Mouse (Mus musculus) liver, embryonic 13.5 days (tissue): ENCODE measurements around the gene Zfp341. TPM values are rescaled to one million over a fixed set of nuclear protein-coding genes. Genes with fewer than 3 reads are reported as not detected.

Experiments used
- ATAC-seq: fragments of 200-750 bp; cut with Nextera tagmentation; 2 replicates; pipeline ENCODE4 v1.8.0; 2017; ENCODE audit warnings: low read depth, mild to moderate bottlenecking, moderate number of reproducible peaks, moderate library complexity
- DNase-seq: peaks from one replicate; pipeline ENCODE4 v3.0.0; 2022
- H3K27ac ChIP-seq: fragments of 300-500 bp; sonication (generic); 2 replicates; pipeline ENCODE4 v1.5.1; 2015; ENCODE audit warnings: moderate library complexity, mild to moderate bottlenecking, inconsistent platforms
- H3K27me3 ChIP-seq: fragments of 300-500 bp; sonication (generic); 2 replicates; pipeline ENCODE4 v1.6.1; 2015; ENCODE audit warnings: mild to moderate bottlenecking, inconsistent platforms
- H3K36me3 ChIP-seq: fragments of 300-500 bp; sonication (generic); 2 replicates; pipeline ENCODE4 v1.6.1; 2015; ENCODE audit warnings: mild to moderate bottlenecking, inconsistent platforms
- H3K4me1 ChIP-seq: fragments of 300-500 bp; sonication (generic); replicated peaks from 2 replicates; pipeline ENCODE4 v1.6.1; 2015; ENCODE audit warnings: inconsistent platforms
- H3K4me2 ChIP-seq: fragments of 300-500 bp; sonication (generic); 2 replicates; pipeline ENCODE4 v1.6.1; 2015; ENCODE audit warnings: inconsistent platforms, mild to moderate bottlenecking, moderate library complexity
- H3K4me3 ChIP-seq: fragments of 300-500 bp; sonication (generic); replicated peaks from 2 replicates; pipeline ENCODE4 v1.5.1; 2015; ENCODE audit warnings: mild to moderate bottlenecking, inconsistent platforms
- H3K9ac ChIP-seq: fragments of 300-500 bp; sonication (generic); 2 replicates; pipeline ENCODE4 v1.6.1; 2015; ENCODE audit warnings: mild to moderate bottlenecking, inconsistent platforms
- H3K9me3 ChIP-seq: fragments of 300-500 bp; sonication (generic); replicated peaks from 2 replicates; pipeline ENCODE4 v1.6.1; 2016; ENCODE audit warnings: inconsistent platforms
- WGBS: fragments of 180-500 bp; shearing (Covaris S2); methylation state at CpG from one replicate; pipeline ENCODE4 v1.1.7; 2015; ENCODE audit not compliant: insufficient replicate concordance; 5-methylcytosine and 5-hydroxymethylcytosine counted together
- polyA plus RNA-seq: library from polyadenylated mRNA; unstranded; fragments of >200 nt; fragmentation: Nextera tagmentation; extraction: Ambion mirVana; gene quantifications from 2 replicates; pipeline ENCODE4 v1.2.1, GENCODE M21; 2015

Zfp341 gene
- polyA plus RNA-seq, 1 experiment from 2014 or later = 2.1 TPM

DNA sequence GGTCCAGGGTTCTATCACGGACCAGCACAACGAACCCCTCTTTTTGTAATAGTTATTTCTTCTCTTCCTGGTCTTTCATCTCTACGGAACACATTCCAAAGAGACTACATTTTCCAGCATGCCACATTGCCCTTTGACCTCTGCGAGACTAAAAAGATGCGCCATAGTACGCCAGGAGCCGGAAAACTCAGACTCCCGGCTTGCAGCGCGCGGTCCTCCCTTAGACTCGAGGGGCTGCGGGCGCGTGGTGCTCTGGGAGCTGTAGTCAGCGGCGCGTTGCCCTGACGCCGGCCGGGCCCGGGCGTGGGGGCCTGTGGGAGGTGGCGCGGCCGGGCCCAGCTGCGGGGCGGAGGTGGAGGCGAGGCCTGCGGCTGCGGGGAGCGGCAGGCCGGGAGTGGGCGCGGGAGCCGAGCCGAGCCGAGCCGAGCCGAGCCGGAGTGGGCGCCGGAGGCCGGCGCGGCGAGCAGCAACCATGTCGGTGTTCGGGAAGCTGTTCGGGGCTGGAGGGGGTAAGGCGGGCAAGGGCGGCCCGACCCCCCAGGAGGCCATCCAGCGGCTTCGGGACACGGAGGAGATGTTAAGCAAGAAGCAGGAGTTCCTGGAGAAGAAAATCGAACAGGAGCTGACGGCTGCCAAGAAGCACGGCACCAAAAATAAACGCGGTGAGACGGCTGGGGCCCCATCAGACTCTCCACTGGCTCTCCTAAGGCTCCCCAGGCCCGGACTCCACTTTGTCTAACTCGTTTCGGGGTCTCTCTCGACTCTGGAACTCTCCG, 43.8 kb downstream of the Zfp341 start:
- no peaks in the 10 kb centered on the region for H3K27me3 ChIP-seq
- ATAC-seq = peak; percentile 99
- peak overlapping the region; percentile 91 for H3K27ac ChIP-seq
- H3K9ac ChIP-seq = peak overlapping the region; percentile 96
- under 1% methylated on average over 67 of the region's 67 CpGs for WGBS
- peaks cover 52% of the 10 kb centered on the region for H3K4me1 ChIP-seq
- H3K9me3 ChIP-seq = no peaks in the 10 kb centered on the region
- peak; percentile 96 for DNase-seq
- peak overlapping the region; percentile 84 for H3K4me3 ChIP-seq
- H3K36me3 ChIP-seq = peaks cover 16% of the 10 kb centered on the region
- peak overlapping the region; percentile 88 for H3K4me2 ChIP-seq

DNA sequence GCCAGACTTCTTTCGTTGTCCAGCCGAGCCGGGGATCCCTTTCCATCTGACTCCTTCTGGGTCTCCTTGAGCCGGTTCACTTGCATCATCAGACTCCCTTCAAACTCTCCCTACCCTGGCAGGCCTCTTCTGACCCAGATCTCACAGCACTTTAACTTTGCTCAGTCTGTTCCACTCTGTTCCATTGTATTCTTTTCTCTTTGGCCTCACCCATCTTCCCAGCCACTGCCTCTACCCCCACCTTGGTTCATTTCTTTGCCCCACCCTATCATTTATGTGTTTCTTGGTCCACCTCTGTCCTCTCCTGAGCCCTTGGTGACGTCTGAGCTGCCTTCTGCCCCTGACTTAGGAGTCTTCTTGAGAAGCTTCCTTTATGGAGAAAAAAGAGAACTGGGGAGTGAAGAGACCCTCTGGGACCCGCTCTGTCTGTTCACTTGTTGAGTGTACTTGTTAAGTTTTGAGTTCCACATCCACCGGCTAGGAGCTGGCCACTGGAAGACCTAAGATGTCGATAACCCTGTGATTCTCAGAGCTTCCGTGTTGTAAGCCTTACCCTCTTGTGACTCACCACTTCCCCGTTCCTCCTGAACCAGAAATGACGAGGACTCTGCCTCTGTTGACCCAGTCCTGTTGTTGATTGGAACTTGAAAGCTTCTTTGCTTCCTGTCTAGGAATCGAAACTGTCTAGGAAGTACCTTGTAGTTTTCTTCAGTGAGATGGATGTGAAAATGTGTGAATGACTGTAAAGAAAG, 44.6 kb downstream of the Zfp341 start:
- 1% methylated on average over 12 of the region's 12 CpGs for WGBS
- H3K36me3 ChIP-seq = peaks cover 16% of the 10 kb centered on the region
- ATAC-seq = no peak

DNA sequence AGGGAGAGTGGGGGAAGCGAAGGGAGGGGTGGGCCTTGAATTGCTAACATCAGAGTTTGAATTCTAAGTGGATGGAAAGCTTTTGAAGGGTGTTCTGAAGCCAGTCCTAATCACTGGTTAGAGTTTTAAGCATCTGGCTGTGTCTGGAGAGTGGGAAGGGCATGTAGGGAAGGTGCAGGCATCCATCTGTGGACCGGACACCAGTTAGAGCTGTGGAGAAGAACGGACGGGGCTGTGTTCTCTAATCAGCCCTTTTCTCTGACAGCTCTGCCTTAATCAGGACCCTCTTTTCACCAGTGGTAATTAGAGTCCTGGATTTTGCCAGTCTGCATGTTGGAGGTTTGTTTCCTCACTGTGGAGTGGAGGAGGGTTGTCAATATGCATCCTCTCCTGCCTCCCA, 46.0 kb downstream of the Zfp341 start:
- H3K9ac ChIP-seq = peak overlapping the region; percentile 96
- H3K27ac ChIP-seq = peak overlapping the region; percentile 91

More for the DNA sequence above, 44.6 kb downstream of the Zfp341 start:
- H3K9ac ChIP-seq = peak overlapping the region; percentile 96
- peak; percentile 42 for DNase-seq
- H3K4me3 ChIP-seq = peak overlapping the region; percentile 84
- no peaks in the 10 kb centered on the region for H3K9me3 ChIP-seq
- H3K4me2 ChIP-seq = peak overlapping the region; percentile 88
- peaks cover 52% of the 10 kb centered on the region for H3K4me1 ChIP-seq
- H3K27me3 ChIP-seq = no peaks in the 10 kb centered on the region
- H3K27ac ChIP-seq = peak overlapping the region; percentile 91

DNA sequence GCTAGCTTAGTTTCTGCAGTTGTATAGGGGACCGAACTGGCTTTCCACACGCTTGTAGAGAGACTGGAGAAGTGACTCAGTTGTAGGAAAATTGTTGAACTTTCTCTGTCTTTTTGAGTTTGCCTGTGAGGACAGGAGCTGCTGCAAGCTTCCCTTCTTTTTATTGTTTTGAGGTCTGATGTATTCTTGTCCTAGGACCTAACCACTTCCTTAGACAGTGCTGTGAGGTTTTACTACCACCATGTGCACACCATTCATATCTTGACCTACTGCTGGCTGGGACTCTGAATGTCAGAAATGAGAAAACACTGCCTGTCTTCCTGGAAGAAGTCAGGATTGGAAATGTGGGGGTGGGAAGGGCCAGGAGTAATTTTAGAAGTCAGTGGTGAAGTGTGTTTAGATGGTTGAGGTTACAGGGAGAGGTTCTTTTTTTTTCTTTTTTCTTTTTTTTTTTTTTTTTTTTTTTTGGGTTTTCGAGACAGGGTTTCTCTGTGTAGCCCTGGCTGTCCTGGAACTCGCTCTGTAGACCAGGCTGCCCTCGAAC, 46.5 kb downstream of the Zfp341 start:
- H3K4me3 ChIP-seq = peak overlapping the region; percentile 84
- peaks cover 49% of the 10 kb centered on the region for H3K4me1 ChIP-seq
- peak overlapping the region; percentile 96 for H3K9ac ChIP-seq
- DNase-seq (no peak), ATAC-seq (no peak)
- peak overlapping the region; percentile 88 for H3K4me2 ChIP-seq
- peak overlapping the region; percentile 91 for H3K27ac ChIP-seq
- H3K27me3 ChIP-seq = no peaks in the 10 kb centered on the region
- WGBS = 71% methylated on average over 5 of the region's 5 CpGs
- peaks cover 24% of the 10 kb centered on the region for H3K36me3 ChIP-seq
- H3K9me3 ChIP-seq = no peaks in the 10 kb centered on the region

More for the DNA sequence above, 46.0 kb downstream of the Zfp341 start:
- Histone ChIP-seq H3K4me2 (peak overlapping the region; percentile 88), H3K27me3 (no peaks in the 10 kb centered on the region), H3K36me3 (peaks cover 22% of the 10 kb centered on the region), H3K4me1 (peaks cover 52% of the 10 kb centered on the region), H3K4me3 (peak overlapping the region; percentile 84), H3K9me3 (no peaks in the 10 kb centered on the region)
- WGBS = 71% methylated on average over 4 of the region's 4 CpGs
- no peak for DNase-seq
- ATAC-seq = no peak

DNA sequence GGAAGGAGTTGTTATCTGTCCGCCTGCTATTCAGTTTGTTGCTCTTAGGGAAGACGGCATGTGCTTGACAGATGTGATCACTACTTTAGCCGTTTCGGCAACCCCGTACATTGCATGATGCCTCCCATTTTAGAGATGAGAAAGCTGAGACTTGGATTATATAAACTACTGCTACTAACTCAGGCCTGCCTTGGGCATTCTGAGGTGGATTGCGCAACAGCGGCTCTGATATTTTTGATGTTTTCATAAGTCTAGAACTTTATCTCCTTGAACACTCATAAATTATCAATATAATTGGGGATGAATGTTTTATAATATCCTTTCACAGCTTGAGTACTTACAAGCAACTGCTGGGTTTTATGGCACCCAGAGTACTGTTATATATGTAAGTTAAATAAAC, 55.6 kb downstream of the Zfp341 start:
- WGBS = 72% methylated on average over 7 of the region's 7 CpGs
- H3K27ac ChIP-seq = no peak overlapping the region
- H3K27me3 ChIP-seq = no peaks in the 10 kb centered on the region
- DNase-seq = no peak
- H3K4me1 ChIP-seq = peaks cover 17% of the 10 kb centered on the region
- H3K9ac ChIP-seq = no peak overlapping the region
- H3K4me3 ChIP-seq = no peak overlapping the region
- ATAC-seq = no peak
- H3K36me3 ChIP-seq = peaks cover 31% of the 10 kb centered on the region
- H3K4me2 ChIP-seq = no peak overlapping the region
- no peaks in the 10 kb centered on the region for H3K9me3 ChIP-seq

DNA sequence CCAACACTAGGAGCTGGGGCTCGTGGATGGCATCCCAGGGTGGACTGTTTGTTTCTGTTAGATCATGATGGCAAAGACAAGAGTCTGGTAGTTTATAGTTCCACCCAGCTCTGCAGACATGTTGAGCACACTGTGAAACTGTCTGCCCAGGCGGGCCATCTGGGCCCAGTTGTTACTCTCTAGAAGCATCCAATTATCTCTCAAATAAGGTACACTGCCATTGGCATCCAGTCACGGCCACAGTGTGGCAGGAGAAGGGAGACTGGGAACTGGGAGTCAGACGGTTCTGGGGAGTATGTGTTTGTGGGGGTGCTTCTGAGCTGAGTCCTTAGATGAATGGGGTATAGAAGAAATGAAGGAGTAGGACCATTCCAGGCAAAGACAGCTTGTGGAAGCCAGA, 57.0 kb downstream of the Zfp341 start:
- Histone ChIP-seq H3K9ac (no peak overlapping the region), H3K4me2 (no peak overlapping the region), H3K4me1 (peaks cover 22% of the 10 kb centered on the region), H3K36me3 (peaks cover 25% of the 10 kb centered on the region), H3K9me3 (no peaks in the 10 kb centered on the region), H3K4me3 (no peak overlapping the region), H3K27ac (no peak overlapping the region), H3K27me3 (no peaks in the 10 kb centered on the region)
- WGBS = 75% methylated on average over 4 of the region's 4 CpGs
- ATAC-seq (no peak), DNase-seq (no peak)

DNA sequence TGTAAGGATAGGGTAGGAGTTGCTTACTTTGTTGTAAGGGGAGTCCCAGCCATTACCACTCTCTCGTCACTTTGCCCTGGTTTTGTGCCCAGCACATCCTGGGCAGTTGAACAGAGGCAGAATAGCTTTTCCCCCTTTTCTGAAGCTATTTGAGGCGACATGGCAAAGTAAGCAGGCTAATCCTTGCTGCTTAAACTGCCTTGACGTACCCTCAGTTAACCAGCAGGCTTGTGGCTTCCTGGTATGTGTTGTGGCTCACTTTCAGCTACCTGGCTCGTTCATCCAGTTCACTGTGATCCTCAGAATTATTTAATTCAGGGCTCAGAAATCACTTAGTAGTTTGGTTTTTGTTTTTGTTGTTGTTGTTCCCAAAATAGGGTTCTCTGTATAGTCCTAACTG, 57.6 kb downstream of the Zfp341 start:
- WGBS = 78% methylated on average over 4 of the region's 4 CpGs
- H3K4me2 ChIP-seq = no peak overlapping the region

DNA sequence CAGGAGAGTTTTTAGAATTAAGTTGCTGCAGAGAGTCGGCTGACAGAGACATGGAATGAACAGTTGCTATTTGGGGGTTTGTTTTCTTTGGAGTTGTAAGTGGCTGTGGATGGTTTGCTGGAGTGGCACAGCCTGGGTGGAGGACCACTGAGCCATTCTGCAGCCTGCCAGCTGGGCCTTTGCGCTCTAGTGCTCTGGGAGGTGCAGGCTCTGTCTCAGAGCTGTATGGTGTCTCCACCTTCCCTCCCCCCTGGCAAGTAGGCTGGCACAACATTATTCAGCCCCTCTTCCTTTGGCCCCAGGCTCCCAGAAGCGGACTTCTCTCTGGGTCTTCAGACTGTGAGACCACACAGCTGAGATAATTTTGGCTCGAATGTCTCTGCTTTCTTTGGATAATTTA, 60.9 kb downstream of the Zfp341 start:
- Histone ChIP-seq H3K4me2 (no peak overlapping the region), H3K9me3 (no peaks in the 10 kb centered on the region), H3K27ac (no peak overlapping the region), H3K9ac (no peak overlapping the region), H3K4me1 (peaks cover 46% of the 10 kb centered on the region), H3K4me3 (no peak overlapping the region), H3K27me3 (no peaks in the 10 kb centered on the region), H3K36me3 (peaks cover 21% of the 10 kb centered on the region)
- ATAC-seq (no peak), DNase-seq (no peak)
- WGBS = 77% methylated on average over 4 of the region's 4 CpGs

More for the DNA sequence above, 57.6 kb downstream of the Zfp341 start:
- Histone ChIP-seq H3K4me3 (no peak overlapping the region), H3K27ac (no peak overlapping the region), H3K9me3 (no peaks in the 10 kb centered on the region), H3K27me3 (no peaks in the 10 kb centered on the region), H3K36me3 (peaks cover 24% of the 10 kb centered on the region), H3K4me1 (peaks cover 28% of the 10 kb centered on the region), H3K9ac (no peak overlapping the region)
- no peak for DNase-seq
- ATAC-seq = no peak

DNA sequence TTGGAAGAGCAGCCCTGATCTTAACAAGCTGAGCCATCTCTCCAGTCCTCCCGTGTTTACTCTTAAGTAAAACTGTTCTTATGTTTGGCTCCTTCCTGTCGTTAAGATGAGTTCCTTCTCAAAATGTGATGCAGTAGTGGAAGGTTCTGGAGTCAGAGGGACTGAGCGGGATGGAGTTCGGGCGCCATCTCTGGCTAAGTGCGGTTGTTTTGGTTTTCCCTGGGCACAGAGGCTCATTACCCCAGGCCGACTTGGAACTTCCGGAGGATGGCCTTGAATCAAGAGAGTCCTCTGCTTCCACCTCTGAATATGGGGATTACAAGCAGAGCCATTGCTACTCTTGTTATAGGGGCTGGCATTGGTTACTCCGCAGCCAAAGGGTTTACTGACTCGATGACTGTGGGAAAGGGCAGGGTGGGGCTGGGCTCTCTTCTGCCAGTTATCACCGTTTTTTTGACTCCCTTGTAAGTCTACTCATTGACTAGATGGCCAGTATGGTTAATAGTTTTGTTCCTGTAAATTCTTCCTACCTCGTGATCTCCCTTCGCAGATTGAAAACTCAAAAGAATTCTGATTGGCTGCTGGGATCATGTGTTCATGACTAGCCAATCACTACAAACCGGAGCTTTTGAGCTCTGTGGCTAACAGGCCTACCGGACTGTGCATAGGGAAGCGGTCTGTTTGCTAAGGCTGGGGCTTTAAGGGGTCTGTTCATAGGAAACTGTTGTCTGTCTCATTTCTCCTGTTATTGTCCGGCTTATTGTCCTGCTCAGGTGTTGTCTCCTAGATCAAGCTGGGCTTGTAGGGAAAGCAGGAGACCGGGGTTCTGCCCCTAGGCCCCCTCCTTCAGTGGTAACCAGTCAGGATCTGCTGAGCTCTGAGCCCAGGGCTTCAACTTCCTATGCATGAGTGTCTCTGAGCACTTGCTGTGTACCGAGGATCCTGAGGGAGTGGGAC, 63.8 kb downstream of the Zfp341 start:
- Histone ChIP-seq H3K9me3 (no peaks in the 10 kb centered on the region), H3K4me2 (peak overlapping the region; percentile 53), H3K9ac (peak overlapping the region; percentile 49), H3K36me3 (peaks cover 16% of the 10 kb centered on the region), H3K4me1 (peaks cover 64% of the 10 kb centered on the region), H3K4me3 (peak overlapping the region; percentile 24), H3K27me3 (no peaks in the 10 kb centered on the region), H3K27ac (peak overlapping the region; percentile 83)
- ATAC-seq = peak; percentile 81
- 49% methylated on average over 19 of the region's 19 CpGs for WGBS
- DNase-seq = peak; percentile 59

DNA sequence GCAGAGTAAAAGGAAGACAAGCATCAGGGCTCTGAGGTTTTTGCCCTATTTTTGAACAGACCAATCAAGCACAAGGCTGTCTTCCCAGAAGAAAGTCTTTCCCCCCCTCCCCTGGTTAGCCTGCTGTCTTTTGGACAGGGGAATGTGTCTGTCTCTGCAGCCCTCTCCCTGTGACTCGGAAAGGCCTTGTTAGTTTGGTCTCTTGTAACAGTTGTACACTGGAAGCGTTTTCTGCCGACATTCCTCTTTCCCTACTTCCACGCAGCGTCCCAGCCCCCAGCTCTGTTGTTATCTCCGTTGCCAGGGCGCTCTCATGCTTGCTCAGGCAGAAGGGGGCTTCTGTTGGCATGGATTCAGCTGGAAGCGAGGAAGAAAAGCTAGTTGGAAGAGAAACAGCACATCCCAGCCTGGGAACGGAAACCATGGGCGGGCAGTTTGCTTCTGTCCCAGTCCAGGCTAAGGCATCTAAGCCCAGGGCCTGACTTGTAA, 64.6 kb downstream of the Zfp341 start:
- H3K27me3 ChIP-seq = no peaks in the 10 kb centered on the region
- peaks cover 64% of the 10 kb centered on the region for H3K4me1 ChIP-seq
- ATAC-seq = 0 out of 2 replicates have a peak, but pooled peaks have one; percentile 18
- H3K4me3 ChIP-seq = peak overlapping the region; percentile 24
- peak overlapping the region; percentile 49 for H3K9ac ChIP-seq
- no peak for DNase-seq
- peak overlapping the region; percentile 83 for H3K27ac ChIP-seq
- 43% methylated on average over 10 of the region's 10 CpGs for WGBS
- peaks cover 16% of the 10 kb centered on the region for H3K36me3 ChIP-seq
- H3K9me3 ChIP-seq = no peaks in the 10 kb centered on the region
- peak overlapping the region; percentile 53 for H3K4me2 ChIP-seq
